Mouse (Mus musculus): ENCODE results near the gene Tuba3a. TPM values are rescaled to one million over a fixed set of nuclear protein-coding genes. Genes with fewer than 3 reads are reported as not detected.

The Tuba3a gene
- not detected for total RNA-seq (2022)

- no peak for DNase-seq (ENCODE audit: low spot score)
Observed at GRCm38 (mm10) chr6:125285890-125286289, at the start of gene Tuba3a. Gene Tuba3a (minus strand): TSS chr6:125286042.

- no peak for DNase-seq (ENCODE audit: low spot score)
Observed at GRCm38 (mm10) chr6:125334356-125334755, 48.5 kb upstream of the Tuba3a start.

- DNase-seq (ENCODE audit: low spot score), result no peak
Observed at GRCm38 (mm10) chr6:125333112-125333899, 47.5 kb upstream of the Tuba3a start.

GRCm38 (mm10) chr6:125330626-125331326, 44.9 kb upstream of the Tuba3a start:
- DNase-seq (ENCODE audit: low spot score), result peak; percentile 97

- DNase-seq (ENCODE audit: low spot score), result peak; percentile 66
Observed at GRCm38 (mm10) chr6:125328243-125328642, 42.4 kb upstream of the Tuba3a start.

GRCm38 (mm10) chr6:125325337-125325736, 39.5 kb upstream of the Tuba3a start:
- DNase-seq (ENCODE audit: low spot score), result no peak

GRCm38 (mm10) chr6:125323547-125323946, 37.7 kb upstream of the Tuba3a start:
- no peak for DNase-seq (ENCODE audit: low spot score)

- no peak for DNase-seq (ENCODE audit: low spot score)
Observed at GRCm38 (mm10) chr6:125322794-125323193, 37.0 kb upstream of the Tuba3a start.

GRCm38 (mm10) chr6:125321114-125321855, 35.4 kb upstream of the Tuba3a start:
- DNase-seq (ENCODE audit: low spot score), result no peak

GRCm38 (mm10) chr6:125320323-125320722, 34.5 kb upstream of the Tuba3a start, which contains the start of gene Scnn1a:
Gene Scnn1a (plus strand): TSS chr6:125320659.
- DNase-seq (ENCODE audit: low spot score), result no peak

GRCm38 (mm10) chr6:125319919-125320296, 34.1 kb upstream of the Tuba3a start:
- no peak for DNase-seq (ENCODE audit: low spot score)

GRCm38 (mm10) chr6:125318981-125319918, 33.4 kb upstream of the Tuba3a start:
- DNase-seq (ENCODE audit: low spot score), result no peak

- DNase-seq (ENCODE audit: low spot score), result no peak
Observed at GRCm38 (mm10) chr6:125317077-125317476, 31.2 kb upstream of the Tuba3a start.

- no peak for DNase-seq (ENCODE audit: low spot score)
Observed at GRCm38 (mm10) chr6:125314746-125315145, 28.9 kb upstream of the Tuba3a start.

GRCm38 (mm10) chr6:125314231-125314563, 28.4 kb upstream of the Tuba3a start:
- DNase-seq (ENCODE audit: low spot score), result no peak

- DNase-seq (ENCODE audit: low spot score), result peak; percentile 88
Observed at GRCm38 (mm10) chr6:125313546-125314230, 27.8 kb upstream of the Tuba3a start, which contains the start of gene Ltbr. Gene Ltbr (minus strand): TSS chr6:125313885.

GRCm38 (mm10) chr6:125312581-125313355, 26.9 kb upstream of the Tuba3a start:
- no peak for DNase-seq (ENCODE audit: low spot score)

GRCm38 (mm10) chr6:125312171-125312570, 26.3 kb upstream of the Tuba3a start:
- DNase-seq (ENCODE audit: low spot score), result no peak

- DNase-seq (ENCODE audit: low spot score), result no peak
Observed at GRCm38 (mm10) chr6:125309406-125309805, 23.6 kb upstream of the Tuba3a start.

- DNase-seq (ENCODE audit: low spot score), result no peak
Observed at GRCm38 (mm10) chr6:125308921-125309320, 23.1 kb upstream of the Tuba3a start.
